Mouse (Mus musculus) heart, adult 11 months (tissue): ENCODE measurements around the gene Slc22a30.
"Not testable (repeated sequence)": the region's sequence is repeated elsewhere in the genome, so short reads cannot be mapped to it uniquely, and the experiment has no call there.

ENCODE experiments used
- DNase-seq: peaks from one replicate; pipeline ENCODE4 v3.0.0; 2022

Slc22a30 gene

DNA sequence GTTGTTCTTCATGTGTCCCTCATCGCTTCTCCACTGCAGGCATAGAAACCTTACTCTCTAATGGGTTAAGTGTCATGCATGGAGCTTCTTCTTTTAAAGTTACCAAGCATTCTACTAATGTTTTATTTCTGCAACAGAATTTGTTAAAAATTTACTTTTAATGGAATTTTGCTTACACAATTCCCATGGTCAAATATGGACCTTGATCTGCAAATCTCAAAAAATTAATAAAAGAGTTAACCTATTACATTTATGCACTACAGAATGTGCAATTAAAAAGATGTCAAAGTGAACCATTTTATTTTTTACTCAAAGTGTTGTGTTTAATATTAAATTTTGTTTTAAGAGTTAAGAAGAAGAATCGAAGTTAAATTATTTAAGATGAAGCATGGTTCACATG lies at the start of gene Slc22a30:
TSS of gene Slc22a30 (minus strand) at position 101 of the 400 bp plus-strand sequence.
- DNase-seq = not testable (repeated sequence)

DNA sequence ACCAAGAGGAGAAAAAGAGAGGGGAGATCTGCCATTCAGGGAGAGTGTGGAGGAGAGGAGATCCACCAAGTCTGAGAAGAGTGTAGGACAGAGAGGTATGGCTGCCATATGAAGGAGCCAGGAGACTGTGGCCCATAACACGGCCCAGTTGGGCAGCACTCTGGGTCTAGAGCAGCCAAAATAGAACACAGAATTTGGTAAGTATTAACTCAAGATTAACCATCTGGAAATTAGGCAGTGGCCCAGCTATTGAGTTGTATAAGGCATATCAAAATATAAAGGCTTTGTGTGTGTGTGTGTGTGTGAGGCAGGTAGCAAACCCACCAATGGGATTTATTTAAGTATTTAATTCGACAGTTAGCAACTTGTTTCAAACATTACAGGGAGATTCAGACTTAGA lies 43.4 kb upstream of the Slc22a30 start:
- DNase-seq = no peak

DNA sequence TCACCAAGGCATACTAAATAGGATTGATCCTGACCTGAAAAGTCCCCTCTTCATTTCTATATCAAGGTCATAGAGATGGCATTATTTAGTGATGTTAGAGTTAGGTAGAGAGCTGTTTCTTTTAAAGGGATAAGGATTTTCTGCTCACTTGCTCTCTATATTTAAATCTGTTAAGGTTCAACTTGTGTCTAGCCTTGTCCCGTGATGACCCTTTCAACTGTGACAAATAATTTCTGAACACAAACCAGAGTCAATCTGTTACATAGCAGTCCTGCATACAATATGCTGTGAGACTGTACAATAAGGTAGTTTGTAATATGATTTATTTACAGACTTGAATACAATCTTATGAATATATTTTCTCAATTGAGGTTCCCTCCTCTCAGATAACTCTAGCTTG lies 42.6 kb upstream of the Slc22a30 start:
- no peak for DNase-seq

DNA sequence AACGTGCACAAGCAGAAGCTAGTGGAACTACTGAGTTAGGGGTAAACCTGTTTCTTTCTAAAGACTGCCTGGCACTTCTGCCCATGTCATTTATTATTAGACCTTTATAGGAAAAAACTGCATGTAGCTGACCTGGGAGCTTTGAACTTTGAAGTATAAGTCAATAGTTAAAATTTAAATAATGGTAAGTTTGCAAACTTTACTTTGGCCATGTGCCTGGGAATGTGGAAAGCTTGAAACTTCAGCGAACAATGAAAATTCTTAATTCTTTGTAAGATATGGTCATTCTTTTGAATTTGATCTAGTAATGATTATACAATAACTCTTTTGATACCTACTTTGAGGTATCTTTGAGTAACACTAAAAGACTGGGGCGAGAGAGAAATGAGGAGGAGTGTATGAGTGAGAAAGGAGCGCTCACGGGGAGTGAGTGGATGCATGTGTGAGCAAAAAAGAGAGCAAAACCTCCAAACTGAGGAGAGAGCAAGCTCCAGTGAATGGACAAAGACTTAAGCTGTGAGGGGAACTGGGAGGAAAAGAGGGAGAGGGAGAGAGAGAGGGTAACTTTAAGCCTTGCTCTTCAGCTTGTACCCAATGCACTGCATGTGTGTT lies 26.2 kb upstream of the Slc22a30 start:
- peak; percentile 2 for DNase-seq

DNA sequence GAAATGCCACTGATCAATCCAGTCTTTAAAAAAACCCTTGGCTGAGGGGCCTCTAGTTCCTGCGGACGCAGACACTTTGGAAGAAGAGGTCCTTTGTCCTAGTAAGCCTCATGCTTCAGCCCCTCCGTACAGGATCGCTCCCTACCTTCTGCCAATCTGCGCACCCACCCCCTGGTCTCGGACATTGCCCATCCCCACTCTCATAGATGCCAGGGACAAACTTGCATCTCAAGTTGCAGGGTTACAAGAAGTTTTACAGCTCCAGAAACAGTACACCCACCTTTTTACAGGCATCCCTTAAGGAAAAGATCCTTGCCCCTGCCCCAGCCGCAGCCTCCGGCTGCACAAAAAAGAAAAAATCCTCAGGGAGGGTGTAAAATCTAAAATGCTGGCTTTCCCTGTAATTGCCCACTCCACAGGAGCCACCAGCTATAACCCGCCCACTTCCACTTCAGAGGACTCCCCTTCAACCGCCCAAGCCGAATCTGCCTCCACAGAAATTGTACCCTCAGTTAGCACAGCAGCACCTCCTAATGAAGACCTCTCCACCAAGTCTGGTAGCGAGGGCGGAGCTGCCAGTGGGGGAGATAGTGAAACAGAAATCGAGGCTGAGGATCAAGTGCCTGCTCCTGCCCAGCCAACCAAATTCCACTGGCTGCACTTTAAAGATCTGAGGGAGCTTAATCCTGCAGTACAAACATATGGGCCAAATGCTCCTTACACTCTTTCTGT lies 2.5 kb upstream of the Slc22a30 start:
- not testable (repeated sequence) for DNase-seq
